Mouse (Mus musculus) ES-Bruce4 (cell line): ENCODE data around the gene Wdr24. TPM values are rescaled to one million over a fixed set of nuclear protein-coding genes. Genes with fewer than 3 reads are reported as not detected.

ENCODE experiments used
- H3K27ac ChIP-seq: 2 replicates; pipeline ENCODE4 v1.5.1; 2012; ENCODE audit warnings: low read length, inconsistent platforms; ENCODE audit not compliant: insufficient read depth
- H3K27me3 ChIP-seq: 2 replicates; pipeline ENCODE4 v1.6.1; 2012; ENCODE audit warnings: mild to moderate bottlenecking, low read length, inconsistent platforms; ENCODE audit not compliant: control insufficient read depth, poor library complexity, insufficient read depth, severe bottlenecking
- H3K36me3 ChIP-seq: 2 replicates; pipeline ENCODE4 v1.6.1; 2012; ENCODE audit warnings: inconsistent platforms, mild to moderate bottlenecking, low read length, moderate library complexity; ENCODE audit not compliant: control insufficient read depth, poor library complexity, insufficient read depth, severe bottlenecking
- H3K4me1 ChIP-seq: one replicate; pipeline ENCODE4 v1.8.1; 2011; ENCODE audit warnings: low read length; ENCODE audit not compliant: control insufficient read depth, insufficient read depth
- H3K4me3 ChIP-seq: 2 replicates; pipeline ENCODE4 v1.5.1; 2011; ENCODE audit warnings: low read depth, mild to moderate bottlenecking, low read length
- H3K9ac ChIP-seq: 2 replicates; pipeline ENCODE4 v1.6.1; 2012; ENCODE audit warnings: low read depth, mild to moderate bottlenecking, inconsistent platforms; ENCODE audit not compliant: poor library complexity, severe bottlenecking
- H3K9me3 ChIP-seq: replicated peaks from 2 replicates; pipeline ENCODE4 v1.6.1; 2012; ENCODE audit warnings: mild to moderate bottlenecking, low read length, inconsistent platforms; ENCODE audit not compliant: control insufficient read depth, poor library complexity, insufficient read depth, severe bottlenecking
- CTCF ChIP-seq: IDR thresholded peaks from one replicate; pipeline ENCODE4 v1.8.1; 2011; ENCODE audit warnings: low read depth, low read length
- EP300 ChIP-seq: IDR thresholded peaks from 2 replicates; pipeline ENCODE4 v1.6.1; 2011; ENCODE audit warnings: low read depth, low read length; ENCODE audit not compliant: insufficient read depth
- POLR2A ChIP-seq: IDR thresholded peaks from one replicate; pipeline ENCODE4 v1.8.1; 2011; ENCODE audit warnings: low read length; ENCODE audit not compliant: insufficient read depth
- polyA plus RNA-seq: library from polyadenylated mRNA; stranded (reverse); fragments of >200 nt; gene quantifications from 2 replicates; pipeline ENCODE4 v1.2.4, GENCODE M21; 2011; ENCODE audit warnings: low read depth; ENCODE audit not compliant: missing spikeins, insufficient read depth, insufficient read length

Gene Wdr24
- polyA plus RNA-seq, 1 experiment = 20.7 TPM

DNA sequence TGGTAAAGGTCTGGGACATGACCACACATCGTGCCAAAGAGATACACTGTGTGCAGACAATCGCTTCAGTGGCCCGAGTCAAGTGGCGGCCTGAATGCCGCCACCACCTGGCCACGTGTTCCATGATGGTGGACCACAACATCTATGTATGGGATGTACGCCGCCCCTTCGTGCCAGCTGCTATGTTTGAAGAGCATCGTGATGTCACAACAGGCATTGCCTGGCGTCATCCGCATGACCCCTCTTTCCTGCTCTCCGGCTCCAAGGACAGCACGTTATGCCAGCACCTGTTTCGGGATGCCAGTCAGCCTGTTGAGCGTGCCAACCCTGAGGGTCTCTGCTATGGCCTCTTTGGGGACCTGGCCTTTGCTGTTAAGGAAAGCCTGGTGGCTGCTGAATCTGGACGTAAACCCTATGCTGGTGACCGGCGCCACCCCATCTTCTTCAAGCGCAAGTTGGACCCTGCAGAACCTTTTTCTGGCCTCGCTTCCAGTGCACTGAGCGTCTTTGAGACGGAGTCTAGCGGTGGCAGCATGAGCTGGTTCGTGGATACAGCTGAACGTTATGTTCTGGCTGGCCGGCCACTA, 2.6 kb downstream of the Wdr24 start:
- peaks cover 11% of the 10 kb centered on the region for H3K36me3 ChIP-seq
- no peaks in the 10 kb centered on the region for H3K9me3 ChIP-seq
- H3K9ac ChIP-seq = no peak overlapping the region
- H3K27me3 ChIP-seq = no peaks in the 10 kb centered on the region
- no peaks in the 10 kb centered on the region for H3K4me1 ChIP-seq
- TF ChIP-seq CTCF (no peak), EP300 (no peak), POLR2A (no peak)
- no peak overlapping the region for H3K4me3 ChIP-seq
- no peak overlapping the region for H3K27ac ChIP-seq

DNA sequence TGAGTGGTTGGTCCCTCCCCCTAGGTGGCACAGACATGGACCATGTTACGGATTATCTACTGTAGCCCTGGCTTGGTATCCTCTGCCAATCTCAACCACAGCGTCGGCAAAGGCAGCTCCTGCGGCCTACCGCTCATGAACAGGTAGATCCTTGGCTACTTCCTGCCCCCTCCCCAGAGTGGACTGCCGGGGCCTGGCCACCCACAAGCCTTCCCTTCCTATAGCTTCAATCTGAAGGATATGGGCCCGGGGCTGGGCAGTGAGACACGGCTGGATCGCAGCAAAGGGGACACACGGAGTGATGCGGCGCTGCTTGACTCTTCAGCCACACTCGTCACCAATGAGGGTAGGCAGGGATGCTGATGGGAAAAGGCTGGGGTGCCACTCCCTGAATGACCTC, 3.6 kb downstream of the Wdr24 start:
- H3K4me3 ChIP-seq = no peak overlapping the region
- H3K4me1 ChIP-seq = no peaks in the 10 kb centered on the region
- TF ChIP-seq POLR2A = no peak
- no peak for TF ChIP-seq EP300
- TF ChIP-seq CTCF = no peak
- no peaks in the 10 kb centered on the region for H3K27me3 ChIP-seq
- no peak overlapping the region for H3K9ac ChIP-seq
- no peaks in the 10 kb centered on the region for H3K9me3 ChIP-seq
- H3K36me3 ChIP-seq = peaks cover 16% of the 10 kb centered on the region
- no peak overlapping the region for H3K27ac ChIP-seq

DNA sequence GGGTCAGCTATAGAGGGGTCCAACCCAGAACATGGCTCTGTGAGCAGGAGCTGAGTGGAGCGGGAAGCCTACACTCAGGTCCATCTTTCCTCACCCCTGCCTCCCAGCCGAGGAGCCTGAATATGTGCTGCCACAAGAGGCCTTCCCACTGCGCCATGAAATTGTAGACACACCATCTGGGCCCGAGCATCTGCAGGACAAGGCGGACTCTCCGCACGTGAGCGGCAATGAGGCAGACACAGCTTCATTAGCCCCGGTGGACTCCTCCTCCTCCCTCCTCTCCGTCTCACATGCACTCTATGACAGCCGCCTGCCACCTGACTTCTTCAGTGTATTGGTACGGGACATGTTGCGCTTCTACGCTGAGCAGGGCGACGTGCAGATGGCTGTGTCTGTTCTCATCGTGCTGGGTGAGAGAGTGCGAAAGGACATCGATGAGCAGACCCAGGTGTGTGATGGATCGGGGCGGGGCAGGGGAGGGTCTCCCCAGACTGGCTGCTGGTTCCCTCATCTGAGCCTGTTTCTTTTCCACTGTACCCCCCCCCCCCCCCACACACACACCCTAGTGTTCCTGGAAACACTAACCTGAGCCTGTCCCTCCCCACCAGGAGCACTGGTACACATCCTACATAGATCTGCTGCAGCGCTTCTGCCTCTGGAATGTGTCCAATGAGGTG, 4.3 kb downstream of the Wdr24 start:
- no peaks in the 10 kb centered on the region for H3K9me3 ChIP-seq
- H3K4me3 ChIP-seq = no peak overlapping the region
- H3K27ac ChIP-seq = no peak overlapping the region
- H3K36me3 ChIP-seq = peaks cover 16% of the 10 kb centered on the region
- no peaks in the 10 kb centered on the region for H3K27me3 ChIP-seq
- TF ChIP-seq CTCF (no peak), EP300 (no peak), POLR2A (no peak)
- no peaks in the 10 kb centered on the region for H3K4me1 ChIP-seq
- H3K9ac ChIP-seq = no peak overlapping the region

DNA sequence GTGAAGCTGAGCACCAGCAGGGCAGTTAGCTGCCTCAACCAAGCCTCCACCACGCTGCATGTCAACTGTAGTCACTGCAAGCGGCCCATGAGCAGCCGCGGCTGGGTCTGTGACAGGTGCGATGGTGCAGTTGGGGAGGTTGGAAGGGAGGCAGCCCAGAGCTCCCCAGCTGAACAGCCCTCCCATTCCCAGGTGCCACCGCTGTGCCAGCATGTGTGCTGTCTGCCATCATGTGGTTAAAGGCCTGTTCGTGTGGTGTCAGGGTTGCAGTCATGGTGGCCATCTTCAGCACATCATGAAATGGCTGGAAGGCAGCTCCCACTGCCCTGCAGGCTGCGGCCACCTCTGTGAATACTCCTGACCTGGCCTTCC, 4.8 kb downstream of the Wdr24 start:
- H3K27me3 ChIP-seq = no peaks in the 10 kb centered on the region
- no peaks in the 10 kb centered on the region for H3K9me3 ChIP-seq
- H3K9ac ChIP-seq = no peak overlapping the region
- no peaks in the 10 kb centered on the region for H3K4me1 ChIP-seq
- TF ChIP-seq POLR2A (no peak), CTCF (no peak), EP300 (no peak)
- H3K27ac ChIP-seq = no peak overlapping the region
- 0 out of 2 replicates have a peak overlapping the region, but pooled peaks have one; percentile 81 for H3K4me3 ChIP-seq
- peaks cover 16% of the 10 kb centered on the region for H3K36me3 ChIP-seq

GRCm38 (mm10) chr17:25828712-25829557, 5.5 kb downstream of the Wdr24 start, which contains the start of gene Jmjd8:
Gene Jmjd8 (plus strand): TSS chr17:25828867.
- Histone ChIP-seq H3K9ac (peak within 1 kb of the TSS; percentile 36), H3K27ac (peak within 1 kb of the TSS; percentile 23; the same call in 1 of the 2 replicates), H3K36me3 (peaks cover 16% of the 10 kb centered on the region), H3K4me1 (no peaks in the 10 kb centered on the region), H3K4me3 (peak within 1 kb of the TSS; percentile 81), H3K27me3 (no peaks in the 10 kb centered on the region), H3K9me3 (no peaks in the 10 kb centered on the region)
- peak; percentile 15 for TF ChIP-seq CTCF
- no peak for TF ChIP-seq EP300
- TF ChIP-seq POLR2A = peak; percentile 72
